ENCODE assay signal across 23 mouse cellular contexts in genomic region chr9:44828944-44829343, GRCm38 (mm10). TPM values are rescaled to one million over a fixed set of nuclear protein-coding genes. Genes with fewer than 3 reads are reported as not detected.
DNase-seq lines count a peak whose midpoint lies in the region.
"Had no signal": no experiment of that assay in that cellular context is flagged by ENCODE, and none has a peak within 500 bp of the region (broad histone marks: within the 10 kb centered on the region; RNA-seq: fewer than 3 reads in every experiment).

No protein-coding gene starts in this region.

- intact Hi-C loops in left cerebral cortex, postnatal 10 days (cut with DNase I): loop anchor here (10.0 kb wide), 1 partner anchor 194 kb away; no protein-coding TSS in a partner anchor

- DNase-seq in layer of hippocampus, adult 11-12 months (ENCODE audit: low spot score): peak; percentile 36
- no peak for DNase-seq in layer of hippocampus, adult 9-10 months (ENCODE audit: low spot score)
- DNase-seq in left cerebral cortex, adult 11 months (ENCODE audit: low spot score): peak; percentile 29
- no peak for DNase-seq in left cerebral cortex, postnatal 10 days (ENCODE audit: extremely low spot score in 1 of 2, low spot score in 2 of 2)
- peak; percentile 58 to 68 for DNase-seq in right cerebral cortex, adult 2 months (ENCODE audit: low spot score in 2 of 2)
- no peak for DNase-seq in right cerebral cortex, postnatal 10 days (ENCODE audit: low spot score in 2 of 2)
- DNase-seq in urinary bladder, postnatal 36 days (ENCODE audit: low spot score in 2 of 2): no peak
- DNase-seq: adrenal gland, postnatal 10 days; adrenal gland, postnatal 36 days; B cell, adult 2 months; cerebellum, adult 11 months; cerebellum, adult 2 months; cerebellum, adult 9-11 months; cerebellum, postnatal 25 days; forebrain, postnatal 0 days; gastrocnemius, postnatal 10 days; gastrocnemius, postnatal 36 days; heart, adult 2 months; heart, postnatal 14 days; heart, postnatal 4 days had no signal

RNA-seq across cellular contexts. Expression of gene Ttc36, which starts 26.1 kb away (rescaled TPM):
- total RNA-seq in left cerebral cortex, postnatal 10 days (2021): 1 to 10 TPM; 1.2 to 1.4 TPM
- total RNA-seq: common myeloid progenitor, adult 5-6 weeks; G1E; gastrocnemius, postnatal 36 days; granulocyte monocyte progenitor cell, adult 5-6 weeks had no signal

RNA-seq across cellular contexts. Expression of gene Tmem25, which starts 29.8 kb away (rescaled TPM):
- total RNA-seq in left cerebral cortex, postnatal 10 days (2021): 10 to 100 TPM; 31.3 to 31.6 TPM
- total RNA-seq: granulocyte monocyte progenitor cell, adult 5-6 weeks had no signal

RNA-seq across cellular contexts. Expression of gene Kmt2a, which starts 52.2 kb away (rescaled TPM):
- total RNA-seq in left cerebral cortex, postnatal 10 days (2021): 10 to 100 TPM; 43.2 to 49.7 TPM

Comparison
In these comparisons a context has a peak if more than half of its experiments do, and no peak if none do; other contexts are left out.
1. DNase-seq: peak in layer of hippocampus, adult 11-12 months (single experiment), left cerebral cortex, adult 11 months (single experiment) and right cerebral cortex, adult 2 months (2 of 2); none in layer of hippocampus, adult 9-10 months (single experiment), left cerebral cortex, postnatal 10 days (0 of 2), right cerebral cortex, postnatal 10 days (0 of 2) and urinary bladder, postnatal 36 days (0 of 2).